Mouse (Mus musculus) heart, adult 11 months (tissue): Measurements from ENCODE around the gene Ccnyl1.
"Not testable (repeated sequence)": the region's sequence is repeated elsewhere in the genome, so short reads cannot be mapped to it uniquely, and the experiment has no call there.

Source experiments
- DNase-seq: peaks from one replicate; pipeline ENCODE4 v3.0.0; 2022

Ccnyl1 gene

GRCm38 (mm10) chr1:64690213-64691013, at the start of gene Ccnyl1:
TSS of gene Ccnyl1 (plus strand) at chr1:64690455.
- DNase-seq: peak; percentile 100

GRCm38 (mm10) chr1:64641069-64641468, 49.2 kb upstream of the Ccnyl1 start:
- no peak for DNase-seq

- DNase-seq: not testable (repeated sequence)
Measured at GRCm38 (mm10) chr1:64642541-64642940, 47.7 kb upstream of the Ccnyl1 start.

- no peak for DNase-seq
Measured at GRCm38 (mm10) chr1:64644513-64644912, 45.7 kb upstream of the Ccnyl1 start.

- no peak for DNase-seq
Measured at GRCm38 (mm10) chr1:64649362-64650124, 40.7 kb upstream of the Ccnyl1 start.

GRCm38 (mm10) chr1:64653701-64654100, 36.6 kb upstream of the Ccnyl1 start:
- DNase-seq: no peak

- DNase-seq: no peak
Measured at GRCm38 (mm10) chr1:64655415-64655814, 34.8 kb upstream of the Ccnyl1 start.

- peak; percentile 10 for DNase-seq
Measured at GRCm38 (mm10) chr1:64656423-64657129, 33.7 kb upstream of the Ccnyl1 start.

- DNase-seq: peak; percentile 86
Measured at GRCm38 (mm10) chr1:64658876-64659275, 31.4 kb upstream of the Ccnyl1 start.

- DNase-seq: no peak
Measured at GRCm38 (mm10) chr1:64667111-64667633, 23.1 kb upstream of the Ccnyl1 start.

- DNase-seq: peak; percentile 53
Measured at GRCm38 (mm10) chr1:64669451-64669850, 20.8 kb upstream of the Ccnyl1 start.

- peak; percentile 73 for DNase-seq
Measured at GRCm38 (mm10) chr1:64673931-64674330, 16.3 kb upstream of the Ccnyl1 start.

GRCm38 (mm10) chr1:64676060-64676839, 14.0 kb upstream of the Ccnyl1 start:
- peak; percentile 2 for DNase-seq

- no peak for DNase-seq
Measured at GRCm38 (mm10) chr1:64681499-64681898, 8.8 kb upstream of the Ccnyl1 start.

- no peak for DNase-seq
Measured at GRCm38 (mm10) chr1:64683039-64683438, 7.2 kb upstream of the Ccnyl1 start.

GRCm38 (mm10) chr1:64684440-64684839, 5.8 kb upstream of the Ccnyl1 start:
- peak; percentile 41 for DNase-seq

GRCm38 (mm10) chr1:64688046-64688445, 2.2 kb upstream of the Ccnyl1 start:
- DNase-seq: no peak

GRCm38 (mm10) chr1:64689561-64690212, 568 bp upstream of the Ccnyl1 start:
- DNase-seq: no peak

GRCm38 (mm10) chr1:64691121-64691551, 881 bp downstream of the Ccnyl1 start:
- DNase-seq: peak; percentile 97

- no peak for DNase-seq
Measured at GRCm38 (mm10) chr1:64691581-64691980, 1.3 kb downstream of the Ccnyl1 start.

GRCm38 (mm10) chr1:64695156-64695555, 4.9 kb downstream of the Ccnyl1 start:
- DNase-seq: no peak

- peak; percentile 49 for DNase-seq
Measured at GRCm38 (mm10) chr1:64701780-64702179, 11.5 kb downstream of the Ccnyl1 start.
